Mouse (Mus musculus) liver, adult 2 months (tissue): ENCODE results near the gene Cks1brt. TPM values are rescaled to one million over a fixed set of nuclear protein-coding genes. Genes with fewer than 3 reads are reported as not detected.
"Not testable (repeated sequence)": the region's sequence is repeated elsewhere in the genome, so short reads cannot be mapped to it uniquely, and the experiment has no call there.

ENCODE experiments used
- DNase-seq: peaks from one replicate; pipeline ENCODE4 v3.0.0-alpha.2; 2011; ENCODE audit warnings: low read depth, low spot score; ENCODE audit errors: extremely low read depth
- H3K27ac ChIP-seq: fragments of 200-500 bp; replicated peaks from 2 replicates; pipeline ENCODE4 v1.5.1; 2012; ENCODE audit warnings: low read depth, mild to moderate bottlenecking, control low read depth, inconsistent platforms, low read length; ENCODE audit not compliant: insufficient read depth
- H3K27me3 ChIP-seq: fragments of 200-500 bp; 2 replicates; pipeline ENCODE4 v1.6.1; 2012; ENCODE audit warnings: mild to moderate bottlenecking, moderate library complexity, low read length, inconsistent platforms; ENCODE audit not compliant: control insufficient read depth, insufficient read depth
- H3K36me3 ChIP-seq: fragments of 200-500 bp; 2 replicates; pipeline ENCODE4 v1.6.1; 2012; ENCODE audit warnings: low read length, inconsistent platforms; ENCODE audit not compliant: control insufficient read depth, insufficient read depth
- H3K4me1 ChIP-seq: fragments of 200-500 bp; 2 replicates; pipeline ENCODE4 v1.6.1; 2011; ENCODE audit warnings: low read length; ENCODE audit not compliant: control insufficient read depth, insufficient read depth
- H3K4me3 ChIP-seq: fragments of 200-500 bp; 2 replicates; pipeline ENCODE4 v1.5.1; 2011; ENCODE audit warnings: low read depth, mild to moderate bottlenecking, control low read depth, low read length, moderate library complexity; ENCODE audit not compliant: insufficient read depth
- H3K79me2 ChIP-seq: fragments of 200-500 bp; 2 replicates; pipeline ENCODE4 v1.6.1; 2012; ENCODE audit warnings: inconsistent platforms, mild to moderate bottlenecking, low read length, moderate library complexity; ENCODE audit not compliant: control insufficient read depth, insufficient read depth
- H3K9ac ChIP-seq: fragments of 200-500 bp; 2 replicates; pipeline ENCODE4 v1.6.1; 2012; ENCODE audit warnings: low read depth, mild to moderate bottlenecking, control low read depth, inconsistent platforms, low read length
- CTCF ChIP-seq: fragments of 200-500 bp; IDR thresholded peaks from 2 replicates; pipeline ENCODE4 v1.5.1; 2011; ENCODE audit warnings: low read depth, low read length, control low read depth
- POLR2A ChIP-seq: fragments of 200-500 bp; IDR thresholded peaks from 2 replicates; pipeline ENCODE4 v1.6.1; 2011; ENCODE audit warnings: low read length, control low read depth; ENCODE audit not compliant: insufficient read depth; ENCODE audit errors: extremely low read depth
- WGBS: fragments of 180-500 bp; shearing (Covaris S2); methylation state at CpG from one replicate; pipeline ENCODE4 v1.1.7; 2018; 5-methylcytosine and 5-hydroxymethylcytosine counted together
- polyA plus RNA-seq: library from polyadenylated mRNA; depleted of rRNA; stranded (reverse); fragments of >200 nt; gene quantifications from 2 replicates; pipeline ENCODE4 v1.2.3, GENCODE M21; 2012; rRNA removed
- total RNA-seq: library from RNA; depleted of rRNA; stranded (reverse); fragments of >200 nt; gene quantifications from 2 replicates; pipeline ENCODE4 v1.2.3, GENCODE M21; 2014; rRNA removed

The Cks1brt gene
- total RNA-seq: not detected in 2 replicates
- polyA plus RNA-seq: not detected in 2 replicates

DNA sequence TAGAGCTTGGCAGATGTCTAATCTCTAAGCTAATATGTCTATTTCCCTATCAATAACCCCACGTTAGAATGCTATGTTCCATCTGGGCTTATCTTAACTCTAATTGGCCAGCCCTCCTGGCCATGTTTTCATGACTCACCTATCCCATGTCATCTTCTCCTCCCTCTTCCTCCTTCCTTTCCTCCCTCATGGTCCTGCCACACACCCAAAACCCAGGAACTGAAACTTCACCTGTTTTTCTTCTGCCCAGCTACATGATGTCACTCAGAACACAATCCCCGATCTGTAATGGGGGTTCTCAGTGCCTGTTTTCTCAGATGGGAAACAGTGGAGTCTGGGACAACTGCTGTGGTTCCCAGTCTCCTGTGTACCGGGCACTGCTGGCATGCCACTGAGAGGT is at the start of gene Cks1brt:
TSS of gene Cks1brt (plus strand) at position 301 of the 400 bp plus-strand sequence.
- 89% methylated on average over 3 of the region's 3 CpGs for WGBS
- TF ChIP-seq CTCF: no peak
- TF ChIP-seq POLR2A: no peak
- Histone ChIP-seq H3K36me3 (no peaks in the 10 kb centered on the region), H3K4me3 (no peak within 1 kb of the TSS), H3K27ac (no peak within 1 kb of the TSS), H3K27me3 (no peaks in the 10 kb centered on the region), H3K4me1 (no peaks in the 10 kb centered on the region), H3K9ac (no peak within 1 kb of the TSS), H3K79me2 (no peaks in the 10 kb centered on the region)
- no peak for DNase-seq

DNA sequence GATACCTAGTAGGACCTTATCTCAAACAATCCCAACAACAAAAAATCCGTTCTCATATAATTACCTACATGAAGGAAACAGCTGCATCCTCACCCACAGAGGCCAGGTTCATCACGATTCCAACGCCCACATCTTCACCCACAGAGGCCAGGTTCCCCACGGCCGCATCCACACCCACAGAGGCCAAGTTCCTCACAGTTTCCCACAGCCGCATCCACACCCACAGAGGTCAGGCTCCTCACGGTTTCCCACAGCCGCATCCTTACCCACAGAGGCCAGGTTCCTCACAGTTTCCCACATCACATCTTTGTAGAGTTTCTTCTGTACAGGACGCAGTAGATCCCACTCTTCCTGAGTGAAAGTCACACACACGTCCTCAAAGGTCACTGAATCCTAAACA is 38.5 kb upstream of the Cks1brt start:
- Histone ChIP-seq H3K4me1 (no peaks in the 10 kb centered on the region; the same call in none of the 2 replicates), H3K79me2 (peaks cover 2% of the 10 kb centered on the region; the same call in 1 of the 2 replicates), H3K36me3 (peaks cover 32% of the 10 kb centered on the region), H3K4me3 (no peak overlapping the region), H3K9ac (no peak overlapping the region), H3K27ac (no peak overlapping the region), H3K27me3 (no peaks in the 10 kb centered on the region)
- WGBS: 98% methylated on average over 10 of the region's 10 CpGs
- DNase-seq: no peak
- TF ChIP-seq CTCF (no peak), POLR2A (no peak)

GRCm38 (mm10) chr8:85115501-85115900 is 36.2 kb upstream of the Cks1brt start:
- Histone ChIP-seq H3K36me3 (peaks cover 20% of the 10 kb centered on the region), H3K9ac (no peak overlapping the region), H3K27ac (no peak overlapping the region), H3K4me1 (no peaks in the 10 kb centered on the region; the same call in none of the 2 replicates), H3K4me3 (no peak overlapping the region), H3K27me3 (no peaks in the 10 kb centered on the region), H3K79me2 (peaks cover 3% of the 10 kb centered on the region; the same call in 1 of the 2 replicates)
- TF ChIP-seq POLR2A (no peak), CTCF (no peak)
- no peak for DNase-seq
- WGBS: 90% methylated on average over 4 of the region's 4 CpGs

DNA sequence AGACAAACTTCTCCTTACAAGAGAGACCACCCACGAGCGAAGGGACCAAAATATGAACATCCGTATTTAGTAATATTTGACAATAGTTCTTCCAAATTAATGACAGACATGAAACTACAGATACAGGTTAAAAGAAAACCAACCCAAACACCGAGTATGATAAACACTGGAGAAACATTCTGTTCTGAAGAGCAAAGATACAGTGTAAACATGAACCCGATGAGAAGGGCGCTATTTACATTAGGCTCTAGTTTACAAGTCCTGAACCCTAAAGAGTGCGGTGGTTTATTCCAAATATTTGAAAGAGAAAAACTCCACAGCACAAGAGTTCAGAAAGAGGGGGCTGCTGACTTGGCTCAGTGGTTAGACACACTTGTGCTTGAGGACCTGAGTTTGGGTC is 34.7 kb upstream of the Cks1brt start:
- Histone ChIP-seq H3K9ac (no peak overlapping the region), H3K4me3 (no peak overlapping the region), H3K27ac (no peak overlapping the region), H3K79me2 (peaks cover 3% of the 10 kb centered on the region; the same call in 1 of the 2 replicates), H3K36me3 (peaks cover 8% of the 10 kb centered on the region), H3K27me3 (no peaks in the 10 kb centered on the region), H3K4me1 (no peaks in the 10 kb centered on the region; the same call in none of the 2 replicates)
- DNase-seq: peak; percentile 9
- WGBS: 30% methylated on average over 7 of the region's 7 CpGs
- TF ChIP-seq POLR2A (no peak), CTCF (no peak)

DNA sequence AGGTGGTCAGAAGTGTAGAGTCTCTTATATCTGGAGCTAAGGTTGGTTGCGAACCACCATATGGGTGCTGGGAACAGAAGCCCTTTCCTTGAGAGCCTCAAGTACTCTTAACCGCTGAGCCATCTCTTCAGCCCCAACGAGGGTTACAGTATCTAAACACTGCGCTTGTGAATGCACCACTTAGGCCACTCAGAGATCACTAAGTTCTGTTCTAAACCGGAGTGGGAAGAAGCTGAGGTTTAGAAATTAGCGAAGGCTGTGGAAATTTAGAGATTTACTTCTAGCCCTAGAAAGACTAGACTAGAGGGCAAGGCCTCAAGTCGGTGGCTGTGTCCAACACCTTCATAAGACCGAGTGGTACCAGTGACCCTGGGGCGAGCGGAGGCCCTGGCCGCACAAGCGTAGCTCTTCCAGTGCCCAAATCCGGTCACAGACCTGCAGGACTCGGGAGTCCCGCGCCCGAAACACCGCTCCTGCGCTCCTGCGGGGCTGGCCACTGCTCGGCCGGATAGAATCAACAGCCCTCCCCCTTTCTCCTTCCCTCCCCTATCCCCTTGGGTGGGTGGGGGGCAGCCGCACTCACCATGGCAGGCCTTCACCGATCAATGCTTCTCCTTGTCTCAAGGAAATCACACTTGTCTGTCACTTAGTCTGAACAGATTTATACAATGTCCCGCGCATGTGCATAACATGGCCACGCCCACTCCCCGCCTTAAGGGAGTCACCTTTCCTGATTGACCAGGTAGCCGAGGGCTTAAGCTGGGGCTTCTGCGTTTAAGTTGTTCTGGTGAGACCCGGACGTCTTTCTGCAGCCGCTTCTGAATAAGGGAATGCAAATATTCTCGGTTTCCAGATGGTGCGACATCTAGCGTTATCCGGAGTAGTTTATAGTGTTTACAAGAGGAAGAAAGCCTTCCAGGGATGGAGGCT is 32.4 kb upstream of the Cks1brt start:
- Histone ChIP-seq H3K27me3 (no peaks in the 10 kb centered on the region), H3K79me2 (peaks cover 3% of the 10 kb centered on the region; the same call in 1 of the 2 replicates), H3K4me3 (peak overlapping the region; percentile 92), H3K27ac (peak overlapping the region; percentile 47; the same call in 1 of the 2 replicates), H3K36me3 (no peaks in the 10 kb centered on the region), H3K9ac (peak overlapping the region; percentile 87), H3K4me1 (no peaks in the 10 kb centered on the region; the same call in none of the 2 replicates)
- peak; percentile 85 for DNase-seq
- 5% methylated on average over 37 of the region's 37 CpGs for WGBS
- peak; percentile 51; the same call in 1 of the 2 replicates for TF ChIP-seq POLR2A
- no peak for TF ChIP-seq CTCF

DNA sequence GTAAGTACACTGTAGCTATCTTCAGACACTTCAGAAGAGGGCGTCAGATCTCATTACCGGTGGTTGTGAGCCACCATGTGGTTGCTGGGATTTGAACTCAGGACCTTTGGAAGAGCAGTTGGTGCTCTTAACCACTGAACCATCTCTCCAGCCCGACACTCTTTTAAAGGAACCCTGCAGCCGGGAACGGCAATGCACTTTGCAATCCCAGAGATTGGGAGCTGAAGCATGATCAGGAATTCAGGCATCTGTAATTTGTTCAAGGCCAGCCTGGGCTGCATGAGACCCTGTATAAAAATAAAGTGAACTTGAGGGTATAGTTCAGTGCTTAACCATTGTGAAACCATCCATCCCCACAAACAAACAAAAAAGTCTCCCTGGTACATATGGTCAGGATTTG is 31.5 kb upstream of the Cks1brt start:
- DNase-seq, H3K79me2 ChIP-seq, H3K4me1 ChIP-seq, H3K36me3 ChIP-seq, H3K9ac ChIP-seq, H3K4me3 ChIP-seq, H3K27ac ChIP-seq, H3K27me3 ChIP-seq: not testable (repeated sequence)
- 86% methylated on average over 5 of the region's 5 CpGs for WGBS
